Mouse (Mus musculus): Measurements from ENCODE around the gene Psd4. TPM values are rescaled to one million over a fixed set of nuclear protein-coding genes. Genes with fewer than 3 reads are reported as not detected.

Psd4 gene
- polyA plus RNA-seq, 1 experiment from 2014 or later: 2.1 TPM

- 88% methylated on average over 4 of the region's 4 CpGs for WGBS
- Histone ChIP-seq H3K9ac (no peak overlapping the region), H3K4me2 (replicated peaks) (no peak overlapping the region), H3K27ac (no peak overlapping the region), H3K4me3 (no peak overlapping the region), H3K4me1 (peaks cover 11% of the 10 kb centered on the region), H3K9me3 (no peaks in the 10 kb centered on the region), H3K27me3 (no peaks in the 10 kb centered on the region), H3K36me3 (no peaks in the 10 kb centered on the region)
- ATAC-seq (ENCODE audit: insufficient number of reproducible peaks, insufficient read depth, low FRiP score, low TSS enrichment): no peak
These were observed 50.2 kb downstream of the Psd4 start for GRCm38 (mm10) chr2:24417564-24417963.

- Histone ChIP-seq H3K4me3 (no peak overlapping the region), H3K27ac (no peak overlapping the region), H3K9ac (no peak overlapping the region), H3K27me3 (no peaks in the 10 kb centered on the region), H3K36me3 (no peaks in the 10 kb centered on the region), H3K9me3 (no peaks in the 10 kb centered on the region), H3K4me2 (replicated peaks) (no peak overlapping the region), H3K4me1 (peaks cover 10% of the 10 kb centered on the region)
- WGBS: 92% methylated on average over 6 of the region's 6 CpGs
- ATAC-seq (ENCODE audit: insufficient number of reproducible peaks, insufficient read depth, low FRiP score, low TSS enrichment): no peak
These were observed 54.0 kb downstream of the Psd4 start for GRCm38 (mm10) chr2:24421211-24421863.

DNA sequence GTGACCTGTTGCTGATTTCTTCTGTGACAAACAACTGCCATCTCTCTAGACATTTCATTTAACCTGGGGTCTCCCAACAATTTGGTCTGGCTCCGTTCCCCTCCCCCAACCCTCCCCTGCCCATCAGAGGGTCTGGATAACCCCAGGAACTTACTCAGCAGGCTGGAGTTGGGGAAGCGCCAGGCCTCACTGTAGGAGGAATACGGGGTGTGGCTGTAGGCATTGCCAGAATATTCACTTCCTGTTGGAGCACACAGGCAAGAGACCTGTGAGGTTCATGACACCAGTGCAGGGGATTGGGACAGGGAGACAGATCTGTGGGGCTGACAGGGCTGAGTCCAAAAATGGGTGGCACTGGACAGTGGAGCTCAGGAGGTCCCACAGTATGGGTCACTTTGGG is 55.4 kb downstream of the Psd4 start:
- H3K4me1 ChIP-seq: no peaks in the 10 kb centered on the region
- H3K36me3 ChIP-seq: no peaks in the 10 kb centered on the region
- H3K9ac ChIP-seq: no peak overlapping the region
- ATAC-seq (ENCODE audit: insufficient number of reproducible peaks, insufficient read depth, low FRiP score, low TSS enrichment): no peak
- H3K9me3 ChIP-seq: no peaks in the 10 kb centered on the region
- H3K4me3 ChIP-seq: no peak overlapping the region
- WGBS: 76% methylated on average over 3 of the region's 3 CpGs
- no peaks in the 10 kb centered on the region for H3K27me3 ChIP-seq
- H3K27ac ChIP-seq: no peak overlapping the region
- no peak overlapping the region for H3K4me2 ChIP-seq (replicated peaks)

DNA sequence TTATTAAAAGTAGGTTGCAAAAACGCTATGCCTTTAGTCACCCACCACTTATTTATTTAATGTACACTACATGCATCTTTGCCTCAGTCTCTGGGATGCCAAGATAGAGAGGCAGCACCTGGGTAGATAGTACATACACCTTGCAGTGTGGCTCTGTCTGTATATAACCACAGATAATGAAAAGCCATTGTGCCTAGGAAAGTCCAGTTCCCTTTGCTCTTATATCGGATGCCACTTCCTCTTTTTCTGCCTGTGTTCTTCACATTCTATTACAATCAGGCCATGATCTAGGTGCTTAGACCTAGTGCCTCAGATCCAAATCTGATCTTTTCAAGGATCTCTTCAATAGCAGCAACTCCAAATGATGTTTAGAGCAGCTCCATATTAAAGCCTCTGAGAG is 58.2 kb downstream of the Psd4 start:
- H3K4me1 ChIP-seq: no peaks in the 10 kb centered on the region
- H3K36me3 ChIP-seq: no peaks in the 10 kb centered on the region
- no peak overlapping the region for H3K9ac ChIP-seq
- H3K4me3 ChIP-seq: no peak overlapping the region
- no peaks in the 10 kb centered on the region for H3K9me3 ChIP-seq
- no peak overlapping the region for H3K27ac ChIP-seq
- H3K4me2 ChIP-seq (replicated peaks): no peak overlapping the region
- WGBS: 78% methylated on average over 2 of the region's 2 CpGs
- no peak for ATAC-seq (ENCODE audit: insufficient number of reproducible peaks, insufficient read depth, low FRiP score, low TSS enrichment)
- no peaks in the 10 kb centered on the region for H3K27me3 ChIP-seq

- no peaks in the 10 kb centered on the region for H3K36me3 ChIP-seq
- H3K4me3 ChIP-seq: no peak overlapping the region
- no peak overlapping the region for H3K27ac ChIP-seq
- H3K9ac ChIP-seq: no peak overlapping the region
- H3K27me3 ChIP-seq: no peaks in the 10 kb centered on the region
- H3K4me2 ChIP-seq (replicated peaks): no peak overlapping the region
- H3K9me3 ChIP-seq: no peaks in the 10 kb centered on the region
- 37% methylated on average over 12 of the region's 12 CpGs for WGBS
- ATAC-seq (ENCODE audit: insufficient number of reproducible peaks, insufficient read depth, low FRiP score, low TSS enrichment): no peak
- H3K4me1 ChIP-seq: no peaks in the 10 kb centered on the region
These were observed 60.7 kb downstream of the Psd4 start for GRCm38 (mm10) chr2:24427866-24428675.

DNA sequence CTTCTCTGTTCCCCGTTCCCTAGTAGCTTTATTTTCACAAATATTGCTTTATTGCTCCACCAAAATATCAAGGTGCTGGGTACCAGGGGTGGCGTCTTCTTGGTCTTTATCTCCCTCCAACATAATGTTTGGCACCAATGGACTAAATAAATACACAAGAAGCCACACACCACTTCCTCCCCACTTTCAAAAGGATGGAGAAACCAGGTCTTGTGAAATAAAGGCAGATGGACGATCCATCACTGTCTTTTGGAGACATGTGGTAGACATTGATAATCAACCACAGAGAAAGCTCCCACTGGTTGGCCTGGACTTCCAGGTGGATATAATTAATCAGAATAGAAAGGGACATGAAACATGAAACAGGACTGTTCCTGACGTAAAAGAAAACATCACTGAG is 62.4 kb downstream of the Psd4 start:
- Histone ChIP-seq H3K4me3 (no peak overlapping the region), H3K27ac (no peak overlapping the region), H3K27me3 (no peaks in the 10 kb centered on the region), H3K4me1 (no peaks in the 10 kb centered on the region), H3K9me3 (no peaks in the 10 kb centered on the region), H3K4me2 (replicated peaks) (no peak overlapping the region), H3K9ac (no peak overlapping the region), H3K36me3 (no peaks in the 10 kb centered on the region)
- ATAC-seq (ENCODE audit: insufficient number of reproducible peaks, insufficient read depth, low FRiP score, low TSS enrichment): no peak
- 74% methylated on average over 4 of the region's 4 CpGs for WGBS

DNA sequence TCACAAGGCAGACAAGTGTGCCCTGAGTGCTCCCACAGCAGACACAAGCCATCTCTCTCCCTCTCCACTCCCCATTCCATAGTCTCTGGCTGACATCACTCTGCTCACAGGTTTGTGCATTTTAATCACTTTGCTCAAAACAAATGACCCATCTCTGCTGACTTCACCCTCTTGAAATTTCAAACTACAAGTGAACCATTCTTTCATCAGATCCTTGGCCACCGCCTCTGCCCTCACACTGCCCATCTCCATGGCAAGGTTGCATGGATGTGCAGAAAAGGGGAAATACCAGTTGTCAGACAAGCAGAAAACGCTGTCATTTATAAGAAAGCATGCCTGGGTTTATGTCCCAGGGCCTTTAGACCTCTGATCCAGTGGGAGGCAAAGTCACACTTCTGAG is 67.3 kb downstream of the Psd4 start:
- ATAC-seq (ENCODE audit: insufficient number of reproducible peaks, insufficient read depth, low FRiP score, low TSS enrichment): no peak
- no peaks in the 10 kb centered on the region for H3K27me3 ChIP-seq
- 87% methylated on average over 2 of the region's 2 CpGs for WGBS

DNA sequence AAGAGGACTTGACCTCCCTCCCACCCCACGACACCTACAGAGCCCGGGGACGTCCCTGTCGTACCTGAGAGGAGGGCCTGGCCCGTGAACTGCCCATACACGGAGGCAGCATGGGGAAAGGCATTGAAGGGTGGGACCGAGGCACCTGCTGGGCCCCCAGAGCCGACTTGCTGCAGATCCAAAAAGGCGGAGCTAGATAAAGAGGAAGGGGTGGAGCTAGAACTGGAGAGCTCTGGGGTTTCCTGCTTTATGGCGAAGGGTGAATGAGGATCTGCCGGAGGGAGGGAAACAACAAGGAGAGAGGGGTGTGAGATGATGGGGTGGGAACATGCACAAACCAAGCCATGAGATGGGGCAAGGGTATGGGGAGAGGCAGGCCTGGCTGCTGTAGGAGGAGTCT is 68.3 kb downstream of the Psd4 start:
- Histone ChIP-seq H3K4me1 (no peaks in the 10 kb centered on the region), H3K9ac (no peak overlapping the region), H3K27ac (no peak overlapping the region), H3K4me3 (no peak overlapping the region), H3K4me2 (replicated peaks) (no peak overlapping the region), H3K9me3 (no peaks in the 10 kb centered on the region), H3K27me3 (no peaks in the 10 kb centered on the region), H3K36me3 (no peaks in the 10 kb centered on the region)
- no peak for ATAC-seq (ENCODE audit: insufficient number of reproducible peaks, insufficient read depth, low FRiP score, low TSS enrichment)
- WGBS: 80% methylated on average over 11 of the region's 11 CpGs

More for the DNA sequence above, 67.3 kb downstream of the Psd4 start:
- Histone ChIP-seq H3K4me3 (no peak overlapping the region), H3K9ac (no peak overlapping the region), H3K4me2 (replicated peaks) (no peak overlapping the region), H3K27ac (no peak overlapping the region), H3K36me3 (no peaks in the 10 kb centered on the region), H3K4me1 (no peaks in the 10 kb centered on the region), H3K9me3 (no peaks in the 10 kb centered on the region)

GRCm38 (mm10) chr2:24440056-24440455 is 72.7 kb downstream of the Psd4 start:
- Histone ChIP-seq H3K4me3 (no peak overlapping the region), H3K27ac (no peak overlapping the region), H3K9ac (no peak overlapping the region), H3K4me2 (replicated peaks) (no peak overlapping the region), H3K4me1 (no peaks in the 10 kb centered on the region), H3K27me3 (no peaks in the 10 kb centered on the region), H3K36me3 (no peaks in the 10 kb centered on the region), H3K9me3 (no peaks in the 10 kb centered on the region)
- no peak for ATAC-seq (ENCODE audit: insufficient number of reproducible peaks, insufficient read depth, low FRiP score, low TSS enrichment)
- WGBS: 85% methylated on average over 2 of the region's 2 CpGs

DNA sequence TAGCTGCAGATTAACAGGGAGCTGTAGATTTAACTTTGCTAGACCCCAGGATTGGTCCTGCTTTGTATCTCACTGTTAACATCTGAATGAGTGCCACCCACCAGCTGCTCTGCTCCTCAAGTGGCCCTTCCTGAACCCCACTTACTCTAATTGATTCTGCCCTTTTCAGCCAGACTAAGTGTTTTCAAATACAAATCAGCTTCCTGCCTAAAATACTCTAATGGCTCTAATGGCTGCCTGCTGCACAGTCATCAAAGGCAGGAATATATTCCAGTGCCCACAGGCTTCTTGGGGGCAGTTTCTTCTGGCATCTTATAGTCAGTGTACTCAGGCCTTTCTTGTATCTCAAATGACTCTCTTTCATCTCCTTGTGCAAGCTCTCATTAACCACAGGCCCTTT is 74.5 kb downstream of the Psd4 start:
- no peak for ATAC-seq (ENCODE audit: insufficient number of reproducible peaks, insufficient read depth, low FRiP score, low TSS enrichment)
- H3K9me3 ChIP-seq: no peaks in the 10 kb centered on the region
- no peaks in the 10 kb centered on the region for H3K36me3 ChIP-seq
- H3K4me3 ChIP-seq: no peak overlapping the region
- H3K9ac ChIP-seq: no peak overlapping the region
- no peak overlapping the region for H3K27ac ChIP-seq
- no peaks in the 10 kb centered on the region for H3K27me3 ChIP-seq
- no peaks in the 10 kb centered on the region for H3K4me1 ChIP-seq
- H3K4me2 ChIP-seq (replicated peaks): no peak overlapping the region

- no peak overlapping the region for H3K4me2 ChIP-seq (replicated peaks)
- no peak overlapping the region for H3K9ac ChIP-seq
- no peak overlapping the region for H3K27ac ChIP-seq
- H3K36me3 ChIP-seq: no peaks in the 10 kb centered on the region
- no peaks in the 10 kb centered on the region for H3K4me1 ChIP-seq
- WGBS: 57% methylated on average over 4 of the region's 4 CpGs
- no peaks in the 10 kb centered on the region for H3K9me3 ChIP-seq
- no peak for ATAC-seq (ENCODE audit: insufficient number of reproducible peaks, insufficient read depth, low FRiP score, low TSS enrichment)
- H3K4me3 ChIP-seq: no peak overlapping the region
- H3K27me3 ChIP-seq: no peaks in the 10 kb centered on the region
These were observed 75.0 kb downstream of the Psd4 start for GRCm38 (mm10) chr2:24442303-24442925.

DNA sequence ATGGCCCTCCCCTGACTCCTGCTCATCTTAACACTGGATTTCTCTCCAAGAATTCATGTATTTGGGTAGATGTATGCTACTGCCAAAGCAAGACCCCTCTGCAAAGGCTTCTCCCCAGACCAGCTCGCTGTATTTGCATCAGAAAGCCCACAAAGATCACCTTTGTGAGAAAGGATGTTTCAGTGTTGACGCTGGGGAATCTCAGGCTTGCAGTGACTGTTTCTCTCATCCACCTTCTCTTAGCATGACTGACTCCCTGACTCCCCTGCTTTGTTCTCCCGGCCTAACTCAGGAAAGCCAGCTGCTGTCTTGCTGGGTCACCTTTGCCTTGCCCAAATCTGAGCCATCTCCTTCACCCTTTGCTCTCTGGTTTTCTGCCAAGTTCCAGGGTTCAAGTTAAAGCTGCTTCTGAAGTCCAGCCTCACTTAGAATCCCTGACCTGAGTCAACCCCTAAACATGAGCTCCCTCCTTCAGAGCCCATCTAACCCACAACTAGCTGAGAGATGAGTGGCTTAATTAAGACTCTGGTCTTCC is 75.9 kb downstream of the Psd4 start:
- WGBS: 48% methylated on average over 3 of the region's 3 CpGs

More for the DNA sequence above, 75.9 kb downstream of the Psd4 start:
- no peaks in the 10 kb centered on the region for H3K36me3 ChIP-seq
- no peak overlapping the region for H3K4me3 ChIP-seq
- no peaks in the 10 kb centered on the region for H3K9me3 ChIP-seq
- ATAC-seq (ENCODE audit: insufficient number of reproducible peaks, insufficient read depth, low FRiP score, low TSS enrichment): no peak
- H3K27ac ChIP-seq: no peak overlapping the region
- H3K4me1 ChIP-seq: no peaks in the 10 kb centered on the region
- no peaks in the 10 kb centered on the region for H3K27me3 ChIP-seq
- H3K4me2 ChIP-seq (replicated peaks): no peak overlapping the region
- H3K9ac ChIP-seq: no peak overlapping the region
